Mouse (Mus musculus): Measurements from ENCODE around the gene Ccpg1.
A peak's percentile ranks its signal among the peaks of the same experiment; 100 is the strongest.

The Ccpg1 gene

GRCm38 (mm10) chr9:72996167-72996566, 10.9 kb downstream of the Ccpg1 start:
- no peak for DNase-seq (ENCODE audit: low read depth)

GRCm38 (mm10) chr9:72996806-72997205, 11.6 kb downstream of the Ccpg1 start:
- DNase-seq (ENCODE audit: low read depth): no peak

GRCm38 (mm10) chr9:73000487-73000886, 15.3 kb downstream of the Ccpg1 start:
- DNase-seq (ENCODE audit: low read depth): no peak

- no peak for DNase-seq (ENCODE audit: low read depth)
Measured at GRCm38 (mm10) chr9:73001314-73002011, 16.2 kb downstream of the Ccpg1 start.

GRCm38 (mm10) chr9:73002177-73002576, 16.9 kb downstream of the Ccpg1 start:
- DNase-seq (ENCODE audit: low read depth): no peak

- no peak for DNase-seq (ENCODE audit: low read depth)
Measured at GRCm38 (mm10) chr9:73004076-73004475, 18.8 kb downstream of the Ccpg1 start.

- DNase-seq (ENCODE audit: low read depth): no peak
Measured at GRCm38 (mm10) chr9:73005106-73005505, 19.9 kb downstream of the Ccpg1 start.

GRCm38 (mm10) chr9:73006175-73006574, 20.9 kb downstream of the Ccpg1 start:
- no peak for DNase-seq (ENCODE audit: low read depth)

- DNase-seq (ENCODE audit: low read depth): no peak
Measured at GRCm38 (mm10) chr9:73008384-73008783, 23.2 kb downstream of the Ccpg1 start.

GRCm38 (mm10) chr9:73012629-73013028, 27.4 kb downstream of the Ccpg1 start:
- no peak for DNase-seq (ENCODE audit: low read depth)

GRCm38 (mm10) chr9:73014724-73015123, 29.5 kb downstream of the Ccpg1 start:
- DNase-seq (ENCODE audit: low read depth): no peak

GRCm38 (mm10) chr9:73019841-73020240, 34.6 kb downstream of the Ccpg1 start:
- no peak for DNase-seq (ENCODE audit: low read depth)

- DNase-seq (ENCODE audit: low read depth): no peak
Measured at GRCm38 (mm10) chr9:73020566-73021097, 35.4 kb downstream of the Ccpg1 start.

- no peak for DNase-seq (ENCODE audit: low read depth)
Measured at GRCm38 (mm10) chr9:73025818-73026636, 40.8 kb downstream of the Ccpg1 start.

- no peak for DNase-seq (ENCODE audit: low read depth)
Measured at GRCm38 (mm10) chr9:73030443-73030842, 45.2 kb downstream of the Ccpg1 start.

GRCm38 (mm10) chr9:73031421-73031820, 46.2 kb downstream of the Ccpg1 start:
- DNase-seq (ENCODE audit: low read depth): no peak

- no peak for DNase-seq (ENCODE audit: low read depth)
Measured at GRCm38 (mm10) chr9:73033406-73033805, 48.2 kb downstream of the Ccpg1 start.

GRCm38 (mm10) chr9:73039222-73039945, 54.2 kb downstream of the Ccpg1 start:
- DNase-seq (ENCODE audit: low read depth): peak; percentile 80

- DNase-seq (ENCODE audit: low read depth): no peak
Measured at GRCm38 (mm10) chr9:73040080-73040479, 54.9 kb downstream of the Ccpg1 start, which contains the start of gene Pigb. Pigb (minus strand) TSS chr9:73040378.

GRCm38 (mm10) chr9:73044146-73045079, 59.2 kb downstream of the Ccpg1 start, which contains the start of gene Rab27a:
Rab27a (plus strand) TSS chr9:73044854.
- DNase-seq (ENCODE audit: low read depth): peak; percentile 84

- no peak for DNase-seq (ENCODE audit: low read depth)
Measured at GRCm38 (mm10) chr9:73045204-73045603, 60.0 kb downstream of the Ccpg1 start.

All from c-Kit-positive CD71-negative TER-119-negative erythroid progenitor cells, embryonic 14.5 days (primary cell).